8 mouse cellular contexts compared by ENCODE assay signal in the genomic region with DNA sequence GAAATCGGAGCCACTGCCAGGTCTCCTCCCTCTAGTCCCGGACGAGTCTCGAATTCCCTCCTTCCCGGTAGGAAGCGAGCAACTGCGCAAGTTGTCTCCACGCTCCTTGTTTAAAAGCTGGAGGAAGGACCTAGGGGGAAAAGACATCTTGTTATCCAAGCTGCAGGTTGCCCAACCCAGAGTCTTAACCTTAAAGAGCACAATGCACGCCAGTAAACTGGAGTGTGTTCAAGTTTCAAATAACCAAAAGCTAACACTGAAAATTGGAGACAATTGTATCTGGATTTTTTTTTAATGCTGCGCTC. TPM values are rescaled to one million over a fixed set of nuclear protein-coding genes. Genes with fewer than 3 reads are reported as not detected.
DNase-seq lines count a peak whose midpoint lies in the region; ATAC-seq and TF ChIP-seq lines count a peak whose summit lies in the region.

No protein-coding gene starts in this region.

- peaks cover 5% of the 10 kb centered on the region for H3K4me1 ChIP-seq in lung, adult 2 months (ENCODE audit: control insufficient read depth, insufficient read depth, low read length)
- H3K4me1 ChIP-seq in limb, embryonic 11.5 days (ENCODE audit: control insufficient read depth, insufficient read depth, low read length), result peaks cover 9% of the 10 kb centered on the region; the same call in 1 of the 2 replicates
- H3K4me1 ChIP-seq in neural tube, embryonic 14.5 days (ENCODE audit: control insufficient read depth, insufficient read depth, low read length), result peaks cover 5% of the 10 kb centered on the region

- no peaks in the 10 kb centered on the region for H3K9me3 ChIP-seq in limb, embryonic 11.5 days (ENCODE audit: control insufficient read depth, low read length)
- no peaks in the 10 kb centered on the region for H3K9me3 ChIP-seq in neural tube, embryonic 14.5 days (ENCODE audit: control insufficient read depth, low read length)

- peak; percentile 31; the same call in 1 of the 2 replicates for TF ChIP-seq POLR2A in lung, adult 2 months (IDR thresholded peaks at IDR 0.05; ENCODE audit: borderline replicate concordance, extremely low read depth, low read depth, low read length)

- no peak for TF ChIP-seq CTCF in lung, adult 2 months (IDR thresholded peaks at IDR 0.05; ENCODE audit: insufficient read depth, low read length)

- peak overlapping the region; percentile 25 for H3K4me3 ChIP-seq in lung, adult 2 months (replicated peaks; ENCODE audit: extremely low read depth, low read depth, low read length)
- peak overlapping the region; percentile 59 for H3K4me3 ChIP-seq in limb, embryonic 11.5 days (ENCODE audit: low read depth, low read length)
- peak overlapping the region; percentile 72 for H3K4me3 ChIP-seq in neural tube, embryonic 14.5 days (ENCODE audit: low read depth, low read length)

- H3K9ac ChIP-seq in limb, embryonic 11.5 days (ENCODE audit: low read length), result peak overlapping the region; percentile 47; the same call in 1 of the 2 replicates
- H3K9ac ChIP-seq in neural tube, embryonic 14.5 days (replicated peaks; ENCODE audit: low read depth, low read length), result peak overlapping the region; percentile 63

- H3K36me3 ChIP-seq in limb, embryonic 11.5 days (ENCODE audit: control insufficient read depth, insufficient read depth, low read length), result no peaks in the 10 kb centered on the region
- H3K36me3 ChIP-seq in neural tube, embryonic 14.5 days (ENCODE audit: control insufficient read depth, insufficient read depth, low read length), result no peaks in the 10 kb centered on the region

- ATAC-seq in limb, embryonic 11.5 days (ENCODE audit: insufficient number of reproducible peaks, low FRiP score, low TSS enrichment, low read depth), result no peak
- ATAC-seq in neural tube, embryonic 14.5 days (ENCODE audit: low read depth), result no peak; the same call in 1 of the 2 replicates

- peak overlapping the region; percentile 93 for H3K4me2 ChIP-seq in limb, embryonic 11.5 days (ENCODE audit: low read depth, severe bottlenecking)
- peak overlapping the region; percentile 90 for H3K4me2 ChIP-seq in neural tube, embryonic 14.5 days (ENCODE audit: low read depth, low read length)

- peaks cover 12% of the 10 kb centered on the region for H3K27me3 ChIP-seq in limb, embryonic 11.5 days (ENCODE audit: control insufficient read depth, insufficient read depth, low read length)
- no peaks in the 10 kb centered on the region for H3K27me3 ChIP-seq in neural tube, embryonic 14.5 days (ENCODE audit: control insufficient read depth, insufficient read depth, low read length)

- DNase-seq in lung, adult 2 months, result peak; percentile 84
- no peak for DNase-seq in lung, postnatal 36 days
- DNase-seq in fat pad, adult 2 months (ENCODE audit: extremely low read depth, low read depth, low spot score), result peak; percentile 90
- no peak for DNase-seq in limb, embryonic 11.5 days (ENCODE audit: low spot score)
- no peak for DNase-seq in spleen, adult 18-20 months
- DNase-seq in thymus, postnatal 36 days, result no peak
- no peak for DNase-seq in kidney, postnatal 10 days

- H3K27ac ChIP-seq in limb, embryonic 11.5 days (replicated peaks; ENCODE audit: low read depth, low read length), result no peak overlapping the region; the same call in 1 of the 2 replicates
- H3K27ac ChIP-seq in neural tube, embryonic 14.5 days (ENCODE audit: low read depth, low read length), result peak overlapping the region; percentile 74

- 2% methylated on average over 10 of the region's 10 CpGs for WGBS in lung, adult 2 months
- WGBS in limb, embryonic 11.5 days, result 6% methylated on average over 10 of the region's 10 CpGs
- 5% methylated on average over 10 of the region's 10 CpGs for WGBS in neural tube, embryonic 14.5 days

RNA-seq across cellular contexts. Expression of gene Tbc1d8, which starts 0.3 kb away (rescaled TPM):
- 27.2 and 30.9 TPM in 2 replicates for polyA plus RNA-seq in lung, adult 2 months (2012; rRNA removed)
- 5.0 and 5.3 TPM in 2 replicates for polyA plus RNA-seq in limb, embryonic 11.5 days (2014; fragmentation: Nextera tagmentation; extraction: Ambion mirVana)
- 10.3 and 12.6 TPM in 2 replicates for polyA plus RNA-seq in neural tube, embryonic 14.5 days (2014; fragmentation: Nextera tagmentation; extraction: Ambion mirVana)

RNA-seq across cellular contexts. Expression of gene Cnot11, which starts 55.9 kb away (rescaled TPM):
- polyA plus RNA-seq in lung, adult 2 months (2012; rRNA removed), result 17.8 and 20.4 TPM in 2 replicates
- polyA plus RNA-seq in limb, embryonic 11.5 days (2014; fragmentation: Nextera tagmentation; extraction: Ambion mirVana), result 31.3 and 31.4 TPM in 2 replicates
- polyA plus RNA-seq in neural tube, embryonic 14.5 days (2014; fragmentation: Nextera tagmentation; extraction: Ambion mirVana), result 17.1 and 19.9 TPM in 2 replicates

Comparison
In these comparisons a context has a peak if more than half of its experiments do, and no peak if none do; other contexts are left out.
1. DNase-seq: peak in lung, adult 2 months (single experiment) and fat pad, adult 2 months (single experiment); none in lung, postnatal 36 days (single experiment), limb, embryonic 11.5 days (single experiment), spleen, adult 18-20 months (0 of 2), thymus, postnatal 36 days (0 of 2) and kidney, postnatal 10 days (single experiment).
2. Peak in every context shown above with its lines, with median percentiles within 50 percentile points of each other: H3K4me3 ChIP-seq.